Mouse (Mus musculus) C2C12 (cell line): ENCODE measurements around the gene Col4a1.

ENCODE experiments used
- CEBPB ChIP-seq: IDR thresholded peaks from one replicate; pipeline ENCODE4 v1.6.1; 2011; ENCODE audit warnings: low read depth, mild to moderate bottlenecking, control low read depth, moderate library complexity
- CTCF ChIP-seq: IDR thresholded peaks from one replicate; pipeline ENCODE4 v1.5.1; 2011; ENCODE audit not compliant: control insufficient read depth, insufficient read depth, insufficient read length
- MAX ChIP-seq: IDR thresholded peaks from one replicate; pipeline ENCODE4 v1.6.1; 2011; ENCODE audit warnings: mild to moderate bottlenecking, control low read depth
- MYOD1 ChIP-seq: IDR thresholded peaks from one replicate; pipeline ENCODE4 v1.6.1; 2011; ENCODE audit warnings: low read depth; ENCODE audit not compliant: control insufficient read depth, insufficient read length

DNA sequence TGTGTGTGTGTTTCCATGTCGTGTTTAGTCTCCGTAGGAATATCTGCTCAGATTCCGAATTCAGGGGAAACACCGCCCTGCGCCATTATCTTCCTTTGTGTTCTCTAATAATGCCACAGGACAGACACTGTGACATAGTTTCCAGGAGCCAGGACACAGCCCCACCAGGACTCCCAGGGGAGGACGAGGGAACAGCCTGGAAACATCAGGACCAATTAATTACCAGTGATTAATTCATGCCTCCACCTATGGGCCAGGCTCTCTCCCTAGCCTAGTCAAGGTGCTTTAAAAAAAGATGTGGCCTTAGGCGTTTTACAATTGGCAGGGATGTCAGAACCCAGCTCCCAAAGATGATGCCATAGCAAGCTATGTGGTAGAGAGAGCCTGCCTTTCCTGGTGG lies 5.2 kb downstream of the Col4a1 start:
- TF ChIP-seq CTCF = no peak
- no peak for TF ChIP-seq CEBPB
- TF ChIP-seq MYOD1 = no peak
- TF ChIP-seq MAX = no peak
